Mouse (Mus musculus): ENCODE measurements around the gene Sun2. TPM values are rescaled to one million over a fixed set of nuclear protein-coding genes. Genes with fewer than 3 reads are reported as not detected.

Gene Sun2
- polyA plus RNA-seq, 1 experiment, result 56.7 TPM

DNA sequence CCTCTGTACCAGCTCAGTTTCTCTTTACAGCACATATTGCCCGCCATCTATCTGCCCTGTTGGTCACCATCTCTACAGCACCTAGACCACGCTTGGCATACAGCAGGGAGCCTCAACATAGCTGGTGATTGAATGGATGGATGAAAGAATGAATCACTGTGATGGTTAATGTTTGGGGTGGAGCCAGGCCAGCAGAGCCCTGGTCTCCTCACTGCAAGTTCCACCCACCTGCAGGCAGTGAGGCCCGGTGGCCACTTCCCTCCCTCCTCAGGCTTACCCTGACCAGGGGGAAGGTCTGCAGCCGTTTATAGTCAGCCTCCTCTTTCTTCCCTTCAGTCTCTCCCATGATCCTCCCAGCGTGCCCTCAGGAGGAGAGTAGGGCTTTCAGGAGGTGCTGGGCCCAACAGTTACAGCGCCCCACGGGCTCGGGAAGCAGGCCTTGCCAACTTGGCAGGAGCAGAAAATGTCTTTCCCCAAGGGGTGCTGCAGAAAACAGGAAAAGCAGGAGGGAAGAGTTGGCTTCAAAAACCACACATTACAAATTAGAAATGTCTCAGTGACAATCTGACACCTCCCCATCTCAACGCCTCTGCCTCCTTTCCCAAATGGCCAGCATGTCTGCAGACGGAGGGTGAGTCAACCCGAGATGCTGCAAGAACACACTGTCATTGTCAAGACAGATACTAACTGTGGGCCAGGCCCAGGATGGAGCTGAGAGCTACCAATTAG is 22.4 kb upstream of the Sun2 start:
- peaks cover 8% of the 10 kb centered on the region for H3K36me3 ChIP-seq (ENCODE audit: control insufficient read depth, insufficient read depth)
- no peak for TF ChIP-seq FOSL1 (IDR thresholded peaks at IDR 0.05; ENCODE audit: insufficient read depth, low read length, poor library complexity, severe bottlenecking)
- no peak for TF ChIP-seq USF1 (IDR thresholded peaks at IDR 0.05; ENCODE audit: low read depth)
- TF ChIP-seq CEBPB (IDR thresholded peaks at IDR 0.05; ENCODE audit: low read depth), result peak; percentile 70
- peak; percentile 81 for TF ChIP-seq MAX (IDR thresholded peaks at IDR 0.05)
- no peak for TF ChIP-seq MYOD1 (IDR thresholded peaks at IDR 0.05; ENCODE audit: control insufficient read depth, insufficient read length, low read depth)
- no peak for TF ChIP-seq MYOG (IDR thresholded peaks at IDR 0.05; ENCODE audit: control insufficient read depth, extremely low read depth, insufficient read length)
- no peak for TF ChIP-seq CTCF (IDR thresholded peaks at IDR 0.05; ENCODE audit: control insufficient read depth, insufficient read depth, insufficient read length)
- H3ac ChIP-seq (ENCODE audit: control insufficient read depth, insufficient read length, low read depth), result peak overlapping the region; percentile 20
- no peak overlapping the region for H3K4me3 ChIP-seq (ENCODE audit: insufficient read depth, poor library complexity, severe bottlenecking)
- H3K79me3 ChIP-seq (ENCODE audit: low read depth), result no peaks in the 10 kb centered on the region
- no peaks in the 10 kb centered on the region for H3K27me3 ChIP-seq (ENCODE audit: control insufficient read depth, insufficient read depth, insufficient read length)
- peaks cover 15% of the 10 kb centered on the region for H3K79me2 ChIP-seq (ENCODE audit: control insufficient read depth, insufficient read depth)

- Histone ChIP-seq H3K27me3 (ENCODE audit: control insufficient read depth, insufficient read depth, insufficient read length) (no peaks in the 10 kb centered on the region), H3K79me3 (ENCODE audit: low read depth) (no peaks in the 10 kb centered on the region), H3K4me3 (ENCODE audit: insufficient read depth, poor library complexity, severe bottlenecking) (no peak overlapping the region), H3K36me3 (ENCODE audit: control insufficient read depth, insufficient read depth) (peaks cover 8% of the 10 kb centered on the region), H3K79me2 (ENCODE audit: control insufficient read depth, insufficient read depth) (peaks cover 5% of the 10 kb centered on the region), H3ac (ENCODE audit: control insufficient read depth, insufficient read length, low read depth) (no peak overlapping the region)
- TF ChIP-seq CEBPB (IDR thresholded peaks at IDR 0.05; ENCODE audit: low read depth) (no peak), MAX (IDR thresholded peaks at IDR 0.05) (no peak), MYOG (IDR thresholded peaks at IDR 0.05; ENCODE audit: control insufficient read depth, extremely low read depth, insufficient read length) (no peak), MYOD1 (IDR thresholded peaks at IDR 0.05; ENCODE audit: control insufficient read depth, insufficient read length, low read depth) (no peak), USF1 (IDR thresholded peaks at IDR 0.05; ENCODE audit: low read depth) (no peak), FOSL1 (IDR thresholded peaks at IDR 0.05; ENCODE audit: insufficient read depth, low read length, poor library complexity, severe bottlenecking) (no peak), CTCF (IDR thresholded peaks at IDR 0.05; ENCODE audit: control insufficient read depth, insufficient read depth, insufficient read length) (no peak)
These were observed 21.4 kb upstream of the Sun2 start for GRCm38 (mm10) chr15:79763601-79764246.

DNA sequence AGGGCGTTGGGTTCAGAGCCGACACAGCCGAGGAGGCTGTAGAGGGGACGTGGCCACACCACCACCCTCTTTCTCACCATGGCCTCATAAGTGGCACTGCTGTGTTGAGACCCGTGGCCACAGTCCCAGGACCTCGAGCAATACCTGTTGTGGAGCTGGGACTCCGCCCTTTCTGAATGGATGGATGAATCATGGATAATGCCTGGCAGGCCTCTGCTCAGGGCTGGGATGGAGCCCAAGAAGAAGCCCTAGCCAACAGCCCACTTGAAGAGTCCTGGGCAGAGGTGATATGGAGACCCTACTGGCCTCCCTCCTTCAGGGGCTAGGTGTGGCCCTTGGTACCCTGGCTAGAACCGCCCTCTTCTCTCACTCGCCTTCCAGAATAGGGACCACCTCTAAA is 20.7 kb upstream of the Sun2 start:
- TF ChIP-seq CEBPB (IDR thresholded peaks at IDR 0.05; ENCODE audit: low read depth) (no peak), USF1 (IDR thresholded peaks at IDR 0.05; ENCODE audit: low read depth) (no peak), MYOG (IDR thresholded peaks at IDR 0.05; ENCODE audit: control insufficient read depth, extremely low read depth, insufficient read length) (no peak), FOSL1 (IDR thresholded peaks at IDR 0.05; ENCODE audit: insufficient read depth, low read length, poor library complexity, severe bottlenecking) (no peak)
- Histone ChIP-seq H3ac (ENCODE audit: control insufficient read depth, insufficient read length, low read depth) (no peak overlapping the region), H3K36me3 (ENCODE audit: control insufficient read depth, insufficient read depth) (peaks cover 8% of the 10 kb centered on the region), H3K4me3 (ENCODE audit: insufficient read depth, poor library complexity, severe bottlenecking) (no peak overlapping the region), H3K79me2 (ENCODE audit: control insufficient read depth, insufficient read depth) (no peaks in the 10 kb centered on the region), H3K79me3 (ENCODE audit: low read depth) (no peaks in the 10 kb centered on the region), H3K27me3 (ENCODE audit: control insufficient read depth, insufficient read depth, insufficient read length) (no peaks in the 10 kb centered on the region)

DNA sequence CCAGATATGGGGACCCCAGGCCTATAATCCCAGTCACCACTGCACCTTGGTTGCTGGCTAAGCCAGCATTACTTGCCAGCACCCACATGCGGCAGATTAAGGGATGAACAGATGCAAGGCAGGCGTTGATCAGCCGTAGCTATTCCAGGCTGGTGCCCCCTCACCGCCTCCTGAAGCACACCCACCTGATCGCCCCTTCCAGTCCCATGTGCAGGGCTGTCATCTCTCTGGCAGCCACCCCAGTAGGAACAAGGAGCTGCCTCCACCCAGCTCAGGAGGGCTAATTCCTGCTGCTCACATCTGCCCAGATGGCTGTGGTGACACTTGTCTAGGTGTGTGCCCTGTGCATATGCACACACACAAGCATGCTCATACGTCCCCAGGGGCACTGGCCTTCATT is 18.6 kb upstream of the Sun2 start:
- no peak for TF ChIP-seq MAX (IDR thresholded peaks at IDR 0.05)
- TF ChIP-seq CEBPB (IDR thresholded peaks at IDR 0.05; ENCODE audit: low read depth), result no peak
- no peak for TF ChIP-seq CTCF (IDR thresholded peaks at IDR 0.05; ENCODE audit: control insufficient read depth, insufficient read depth, insufficient read length)
- no peak for TF ChIP-seq MYOG (IDR thresholded peaks at IDR 0.05; ENCODE audit: control insufficient read depth, extremely low read depth, insufficient read length)
- no peak for TF ChIP-seq MYOD1 (IDR thresholded peaks at IDR 0.05; ENCODE audit: control insufficient read depth, insufficient read length, low read depth)
- no peak for TF ChIP-seq FOSL1 (IDR thresholded peaks at IDR 0.05; ENCODE audit: insufficient read depth, low read length, poor library complexity, severe bottlenecking)
- no peak for TF ChIP-seq USF1 (IDR thresholded peaks at IDR 0.05; ENCODE audit: low read depth)
- Histone ChIP-seq H3K79me3 (ENCODE audit: low read depth) (no peaks in the 10 kb centered on the region), H3K4me3 (ENCODE audit: insufficient read depth, poor library complexity, severe bottlenecking) (no peak overlapping the region), H3ac (ENCODE audit: control insufficient read depth, insufficient read length, low read depth) (no peak overlapping the region), H3K79me2 (ENCODE audit: control insufficient read depth, insufficient read depth) (no peaks in the 10 kb centered on the region), H3K36me3 (ENCODE audit: control insufficient read depth, insufficient read depth) (peaks cover 8% of the 10 kb centered on the region), H3K27me3 (ENCODE audit: control insufficient read depth, insufficient read depth, insufficient read length) (no peaks in the 10 kb centered on the region)

DNA sequence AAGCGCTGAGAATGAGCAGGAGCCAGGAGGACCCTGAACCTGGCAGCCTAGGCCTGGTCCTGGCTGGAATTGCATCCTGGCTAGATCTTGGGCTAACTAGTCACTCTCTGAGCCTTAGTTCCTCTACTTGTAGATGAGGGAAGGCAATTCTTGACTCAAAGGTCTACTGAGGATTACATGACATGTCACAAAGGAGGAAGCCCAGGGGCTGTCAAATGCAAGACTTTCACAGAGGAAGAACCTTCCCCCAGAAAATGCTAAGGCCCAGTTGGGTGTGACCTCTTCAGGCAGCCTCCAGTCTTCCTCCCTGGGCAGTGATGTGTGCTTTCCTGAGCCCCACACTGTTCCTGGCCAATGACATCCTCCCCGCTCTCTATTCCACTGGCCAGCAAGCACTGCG is 14.8 kb upstream of the Sun2 start:
- TF ChIP-seq USF1 (IDR thresholded peaks at IDR 0.05; ENCODE audit: low read depth) (no peak), CTCF (IDR thresholded peaks at IDR 0.05; ENCODE audit: control insufficient read depth, insufficient read depth, insufficient read length) (no peak), FOSL1 (IDR thresholded peaks at IDR 0.05; ENCODE audit: insufficient read depth, low read length, poor library complexity, severe bottlenecking) (no peak), MYOD1 (IDR thresholded peaks at IDR 0.05; ENCODE audit: control insufficient read depth, insufficient read length, low read depth) (no peak), MAX (IDR thresholded peaks at IDR 0.05) (no peak), MYOG (IDR thresholded peaks at IDR 0.05; ENCODE audit: control insufficient read depth, extremely low read depth, insufficient read length) (no peak), CEBPB (IDR thresholded peaks at IDR 0.05; ENCODE audit: low read depth) (no peak)
- Histone ChIP-seq H3ac (ENCODE audit: control insufficient read depth, insufficient read length, low read depth) (no peak overlapping the region), H3K36me3 (ENCODE audit: control insufficient read depth, insufficient read depth) (no peaks in the 10 kb centered on the region), H3K4me3 (ENCODE audit: insufficient read depth, poor library complexity, severe bottlenecking) (no peak overlapping the region), H3K79me3 (ENCODE audit: low read depth) (no peaks in the 10 kb centered on the region), H3K79me2 (ENCODE audit: control insufficient read depth, insufficient read depth) (no peaks in the 10 kb centered on the region), H3K27me3 (ENCODE audit: control insufficient read depth, insufficient read depth, insufficient read length) (no peaks in the 10 kb centered on the region)
